Mouse (Mus musculus) limb, embryonic 10.5 days (tissue): ENCODE measurements at regions not wholly inside any gene's neighbourhood (a gene's known extent, or its start where the extent isn't known, plus 50 kb on each side); places are given as distances from the start of the nearest gene placed in this dataset.

Source experiments
- DNase-seq: peaks from one replicate; pipeline ENCODE4 v3.0.0-alpha.2; 2017; ENCODE audit warnings: low spot score
- H3K27ac ChIP-seq: fragments of 300-500 bp; sonication (generic); 2 replicates; pipeline ENCODE4 v1.5.1; 2016; ENCODE audit warnings: mild to moderate bottlenecking
- H3K27me3 ChIP-seq: fragments of 300-500 bp; sonication (generic); 2 replicates; pipeline ENCODE4 v1.6.1; 2016; ENCODE audit warnings: low read depth, mild to moderate bottlenecking; ENCODE audit not compliant: poor library complexity, severe bottlenecking
- H3K36me3 ChIP-seq: fragments of 300-500 bp; sonication (generic); 2 replicates; pipeline ENCODE4 v1.6.1; 2016; ENCODE audit warnings: mild to moderate bottlenecking, moderate library complexity
- H3K4me1 ChIP-seq: fragments of 300-500 bp; sonication (generic); 2 replicates; pipeline ENCODE4 v1.6.1; 2016
- H3K4me3 ChIP-seq: fragments of 300-500 bp; sonication (generic); 2 replicates; pipeline ENCODE4 v1.5.1; 2016; ENCODE audit warnings: mild to moderate bottlenecking, moderate library complexity
- H3K9me3 ChIP-seq: fragments of 300-500 bp; sonication (generic); replicated peaks from 2 replicates; pipeline ENCODE4 v1.6.1; 2016; ENCODE audit warnings: mild to moderate bottlenecking
- WGBS: fragments of 180-500 bp; shearing (Covaris S2); methylation state at CpG from one replicate; pipeline ENCODE4 v1.1.7; 2016; 5-methylcytosine and 5-hydroxymethylcytosine counted together

DNA sequence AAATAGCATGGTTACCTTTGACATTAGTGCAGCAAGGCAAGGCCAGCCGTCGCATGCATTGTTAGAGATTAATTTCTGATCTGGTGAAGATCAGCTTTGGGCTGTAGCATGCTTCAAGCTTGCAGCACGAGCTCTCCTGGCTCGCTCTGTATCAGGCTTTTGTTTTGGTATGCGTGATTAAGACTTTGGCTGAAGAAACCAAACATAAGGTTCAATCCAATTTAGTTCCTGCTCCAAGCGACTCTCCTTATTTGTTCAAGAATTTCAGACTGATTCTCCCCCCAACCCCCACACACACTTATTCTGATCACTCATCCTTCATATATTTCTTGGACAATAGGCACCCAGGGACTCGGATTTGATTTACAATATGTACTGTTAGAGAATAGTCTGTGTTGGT, 118.0 kb upstream of the Gm5148 start:
- no peaks in the 10 kb centered on the region for H3K36me3 ChIP-seq

DNA sequence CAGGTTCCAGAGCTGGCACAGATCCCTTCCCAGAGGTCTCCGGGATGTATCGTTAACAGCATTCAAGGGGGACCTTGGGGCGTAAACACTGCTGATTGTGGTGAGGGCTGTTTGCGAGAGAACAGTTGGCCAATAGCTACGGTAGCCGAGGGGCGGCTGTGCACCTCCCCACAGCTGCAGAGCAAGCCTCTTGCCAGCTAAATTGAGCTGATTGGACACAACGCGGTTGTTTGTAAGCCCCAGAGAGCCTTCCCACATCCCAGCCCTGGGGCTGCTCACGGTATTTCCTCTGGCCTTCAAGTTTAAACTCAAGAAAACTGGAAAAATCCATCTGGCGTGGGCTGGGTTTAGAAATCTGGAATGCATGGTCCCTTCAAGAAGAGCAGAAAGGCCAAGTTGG, 114.6 kb upstream of the Gm5148 start:
- Histone ChIP-seq H3K27ac (peak overlapping the region; percentile 34; the same call in 1 of the 2 replicates), H3K9me3 (no peaks in the 10 kb centered on the region), H3K4me3 (no peak overlapping the region), H3K27me3 (no peaks in the 10 kb centered on the region), H3K36me3 (no peaks in the 10 kb centered on the region), H3K4me1 (peaks cover 7% of the 10 kb centered on the region; the same call in 1 of the 2 replicates)
- WGBS = 81% methylated on average over 11 of the region's 11 CpGs
- DNase-seq = no peak

More for the DNA sequence above, 118.0 kb upstream of the Gm5148 start:
- WGBS = 91% methylated on average over 7 of the region's 7 CpGs
- H3K27me3 ChIP-seq = no peaks in the 10 kb centered on the region
- no peak overlapping the region for H3K4me3 ChIP-seq
- H3K27ac ChIP-seq = no peak overlapping the region
- H3K9me3 ChIP-seq = no peaks in the 10 kb centered on the region
- H3K4me1 ChIP-seq = peaks cover 19% of the 10 kb centered on the region
- DNase-seq = no peak

DNA sequence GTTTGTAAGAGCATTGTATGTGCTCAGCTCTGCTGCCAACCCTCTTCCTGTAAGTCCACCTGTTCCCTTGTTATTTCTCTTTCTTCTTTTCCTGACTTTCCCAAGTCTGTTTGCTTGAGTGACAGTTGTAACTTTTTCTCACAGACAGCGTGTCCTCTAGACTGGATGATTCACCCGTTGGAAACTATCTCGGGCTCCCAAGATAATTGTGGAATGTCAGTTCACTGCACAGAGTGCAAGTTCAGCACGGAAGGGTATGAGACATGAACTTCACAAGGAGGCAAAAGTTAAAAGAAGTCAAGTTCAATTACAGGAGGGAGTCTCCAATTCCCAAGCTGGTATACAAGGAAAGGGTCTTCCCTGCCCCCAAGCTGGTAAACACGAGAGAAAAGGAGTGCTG, 112.5 kb upstream of the Gm5148 start:
- peaks cover 7% of the 10 kb centered on the region; the same call in 1 of the 2 replicates for H3K4me1 ChIP-seq
- H3K4me3 ChIP-seq = no peak overlapping the region
- H3K27ac ChIP-seq = no peak overlapping the region
- no peaks in the 10 kb centered on the region for H3K36me3 ChIP-seq
- no peaks in the 10 kb centered on the region for H3K9me3 ChIP-seq
- no peak for DNase-seq
- H3K27me3 ChIP-seq = no peaks in the 10 kb centered on the region
- WGBS = 84% methylated on average over 5 of the region's 5 CpGs

DNA sequence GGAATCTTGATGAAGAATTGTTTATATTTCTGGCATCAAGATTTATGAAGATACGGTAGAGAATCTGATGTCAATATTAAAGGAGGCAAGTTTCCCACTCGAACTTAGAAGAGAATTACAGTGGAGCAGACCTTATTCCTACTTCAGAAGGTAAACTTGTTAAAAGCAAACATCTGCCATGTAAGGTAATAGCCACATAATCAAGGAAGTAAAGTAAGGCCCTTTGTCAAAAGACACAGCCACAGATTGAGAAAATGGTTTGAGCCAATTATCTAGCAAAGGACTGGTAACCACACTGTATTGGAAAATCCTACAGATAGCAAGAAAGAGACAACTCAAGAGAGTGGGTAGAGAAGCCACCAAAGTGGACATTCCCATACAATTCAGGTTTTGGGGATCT, 111.4 kb upstream of the Gm5148 start:
- Histone ChIP-seq H3K9me3 (no peaks in the 10 kb centered on the region), H3K4me3 (no peak overlapping the region), H3K36me3 (no peaks in the 10 kb centered on the region), H3K27me3 (no peaks in the 10 kb centered on the region), H3K4me1 (peaks cover 7% of the 10 kb centered on the region; the same call in 1 of the 2 replicates), H3K27ac (no peak overlapping the region)
- no peak for DNase-seq
- WGBS = 94% methylated on average over 2 of the region's 2 CpGs

DNA sequence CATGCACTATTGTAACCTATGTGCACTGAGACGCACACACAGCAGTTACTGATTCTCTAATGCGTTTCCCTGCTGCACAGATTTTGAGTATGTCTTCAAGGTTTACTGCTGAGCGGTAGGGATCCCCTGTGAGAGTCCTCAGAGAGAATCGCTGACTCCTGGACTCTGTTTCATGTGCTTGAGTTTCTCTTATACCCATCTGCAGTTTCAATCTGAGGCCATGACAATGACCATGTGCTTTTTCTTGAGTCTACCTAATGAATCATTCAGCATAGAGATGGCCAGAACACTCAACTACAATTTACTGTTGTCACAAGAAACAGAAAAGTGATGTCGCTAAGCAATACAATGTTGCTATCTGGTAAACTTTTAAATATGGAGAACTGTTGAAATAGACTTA, 110.8 kb upstream of the Gm5148 start:
- Histone ChIP-seq H3K4me3 (no peak overlapping the region), H3K27ac (no peak overlapping the region), H3K27me3 (no peaks in the 10 kb centered on the region), H3K36me3 (no peaks in the 10 kb centered on the region), H3K4me1 (peaks cover 7% of the 10 kb centered on the region; the same call in 1 of the 2 replicates), H3K9me3 (no peaks in the 10 kb centered on the region)
- 90% methylated on average over 5 of the region's 5 CpGs for WGBS
- no peak for DNase-seq

DNA sequence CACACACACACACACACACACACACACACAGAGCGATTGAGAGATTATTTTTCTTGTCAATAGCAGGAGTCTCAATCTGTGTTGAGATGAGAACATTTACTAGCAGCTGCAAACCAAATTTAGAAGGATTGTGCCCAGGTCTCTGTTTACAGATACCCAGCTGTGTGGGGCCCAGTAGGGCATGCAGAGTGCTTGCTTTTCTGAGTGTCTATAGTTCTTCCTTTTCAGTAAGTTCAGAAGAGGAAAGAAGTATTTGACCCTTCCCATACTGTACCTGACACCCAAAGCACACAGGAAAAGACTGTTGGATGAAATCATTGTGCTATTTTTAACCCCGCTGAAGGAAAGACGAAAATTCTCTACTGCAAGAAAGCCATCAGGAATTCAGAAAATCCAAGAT, 110.3 kb upstream of the Gm5148 start:
- no peak overlapping the region for H3K27ac ChIP-seq
- H3K4me1 ChIP-seq = peaks cover 7% of the 10 kb centered on the region; the same call in 1 of the 2 replicates
- H3K4me3 ChIP-seq = no peak overlapping the region
- H3K27me3 ChIP-seq = no peaks in the 10 kb centered on the region
- 90% methylated on average over 3 of the region's 3 CpGs for WGBS
- no peaks in the 10 kb centered on the region for H3K9me3 ChIP-seq
- H3K36me3 ChIP-seq = no peaks in the 10 kb centered on the region
- DNase-seq = no peak

DNA sequence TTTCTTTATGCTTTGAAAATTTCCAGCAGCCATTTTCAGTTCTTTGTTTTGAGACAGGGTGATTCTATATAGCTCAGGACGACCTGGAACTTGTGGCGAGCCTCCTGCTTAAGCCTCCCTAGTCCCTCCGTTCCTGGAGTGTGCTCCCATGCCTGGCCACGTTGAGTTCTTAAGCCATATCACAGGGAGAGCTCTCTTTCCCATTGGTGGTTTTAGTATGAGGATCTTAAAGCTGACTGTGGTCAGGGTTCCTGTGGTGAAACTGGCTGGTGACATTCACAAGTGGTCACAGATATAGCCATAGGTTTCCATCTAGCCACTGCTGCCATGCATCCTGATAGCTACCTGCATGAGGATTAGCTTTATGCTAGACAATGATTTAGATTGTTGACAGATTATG, 109.1 kb upstream of the Gm5148 start:
- no peaks in the 10 kb centered on the region for H3K9me3 ChIP-seq
- no peaks in the 10 kb centered on the region for H3K27me3 ChIP-seq
- DNase-seq = no peak
- H3K4me3 ChIP-seq = no peak overlapping the region
- H3K36me3 ChIP-seq = no peaks in the 10 kb centered on the region
- WGBS = 81% methylated on average over 4 of the region's 4 CpGs
- peaks cover 2% of the 10 kb centered on the region; the same call in 1 of the 2 replicates for H3K4me1 ChIP-seq
- H3K27ac ChIP-seq = no peak overlapping the region

DNA sequence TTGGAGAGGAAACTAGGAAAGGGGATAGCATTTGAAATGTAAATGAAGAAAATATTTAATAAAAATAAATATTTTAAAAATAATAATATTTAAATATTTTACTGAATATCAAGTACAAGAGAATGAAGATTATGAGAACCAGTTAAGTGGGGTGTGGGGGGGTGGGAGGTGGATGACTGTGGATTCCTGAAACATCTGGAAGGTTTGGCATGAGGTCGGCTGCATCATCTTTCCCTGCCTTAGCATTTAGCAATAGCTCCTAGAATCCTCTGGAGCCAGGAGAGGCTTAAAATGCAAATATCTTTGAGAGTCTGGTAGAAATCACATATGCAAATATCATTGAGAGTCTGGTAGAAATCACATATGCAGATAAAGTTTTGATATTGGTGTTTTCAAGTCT, 103.3 kb upstream of the Gm5148 start:
- Histone ChIP-seq H3K4me1 (no peaks in the 10 kb centered on the region), H3K27ac (no peak overlapping the region), H3K4me3 (no peak overlapping the region), H3K27me3 (no peaks in the 10 kb centered on the region), H3K36me3 (no peaks in the 10 kb centered on the region), H3K9me3 (no peaks in the 10 kb centered on the region)
- WGBS = 69% methylated on average over 1 of the region's 1 CpGs
- DNase-seq = no peak

DNA sequence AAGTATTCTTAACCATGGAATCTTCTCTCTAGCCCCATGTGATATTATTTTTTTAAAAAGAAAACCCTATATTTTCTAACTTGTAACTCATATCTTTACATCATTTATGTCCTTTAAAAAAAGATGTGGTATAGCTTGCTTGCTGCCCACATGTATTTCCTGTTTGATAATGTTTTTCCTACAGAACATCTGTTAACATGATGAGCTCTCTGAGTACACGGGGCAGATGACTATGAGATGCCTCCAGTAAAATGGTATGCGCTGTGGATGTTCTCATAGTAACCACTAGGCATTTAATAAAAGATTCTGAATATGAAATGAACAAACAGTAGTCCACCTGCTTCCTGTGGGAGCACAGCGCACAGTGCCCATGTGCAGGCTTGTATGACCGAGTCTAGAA, 101.3 kb upstream of the Gm5148 start:
- Histone ChIP-seq H3K4me3 (no peak overlapping the region), H3K36me3 (no peaks in the 10 kb centered on the region), H3K27ac (no peak overlapping the region), H3K27me3 (no peaks in the 10 kb centered on the region), H3K4me1 (no peaks in the 10 kb centered on the region), H3K9me3 (no peaks in the 10 kb centered on the region)
- no peak for DNase-seq
- 98% methylated on average over 4 of the region's 4 CpGs for WGBS

DNA sequence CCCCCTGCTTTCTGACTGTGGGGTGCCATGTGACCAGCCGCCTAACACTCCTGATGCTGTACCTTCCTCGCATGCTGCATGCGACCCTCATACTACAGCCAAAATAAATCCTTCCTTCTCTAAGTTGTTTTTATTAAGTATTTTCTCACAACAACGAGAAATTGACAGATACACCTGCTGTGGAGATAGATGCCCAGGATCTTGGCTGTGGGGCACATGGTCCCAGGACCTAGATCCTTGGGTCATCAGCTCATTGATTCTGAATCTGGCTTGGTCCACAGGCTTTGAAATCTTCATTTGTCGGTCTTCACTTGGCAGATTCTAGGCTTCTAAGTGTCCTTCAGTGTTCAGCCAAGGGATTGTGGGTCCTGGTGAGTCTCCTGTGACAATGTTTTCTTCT, 100.4 kb upstream of the Gm5148 start:
- no peak for DNase-seq

DNA sequence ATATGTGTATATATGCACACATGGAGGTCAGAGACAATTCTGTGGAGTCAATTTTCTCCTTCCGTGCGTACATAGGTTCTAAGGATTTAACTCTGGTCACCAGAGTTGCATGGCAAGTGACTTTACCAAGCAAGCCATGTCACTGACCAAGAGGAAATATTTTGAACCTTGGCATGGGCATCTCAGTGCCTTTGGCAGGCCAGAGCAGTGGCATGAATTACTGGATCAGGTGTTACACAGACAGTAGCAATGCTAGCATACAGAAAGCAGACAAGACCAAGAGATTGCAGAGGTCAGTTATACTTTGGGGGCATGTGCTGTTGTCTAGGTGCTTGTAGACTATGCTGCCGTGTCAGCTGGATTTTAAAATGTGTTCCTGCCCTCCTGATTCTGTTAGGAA, 95.2 kb upstream of the Gm5148 start:
- peaks cover 15% of the 10 kb centered on the region for H3K4me1 ChIP-seq
- H3K9me3 ChIP-seq = no peaks in the 10 kb centered on the region
- 89% methylated on average over 3 of the region's 3 CpGs for WGBS
- no peaks in the 10 kb centered on the region for H3K27me3 ChIP-seq
- no peak overlapping the region for H3K4me3 ChIP-seq
- H3K36me3 ChIP-seq = no peaks in the 10 kb centered on the region
- no peak overlapping the region for H3K27ac ChIP-seq
- DNase-seq = no peak

More for the DNA sequence above, 100.4 kb upstream of the Gm5148 start:
- Histone ChIP-seq H3K4me3 (no peak overlapping the region), H3K9me3 (no peaks in the 10 kb centered on the region), H3K27me3 (no peaks in the 10 kb centered on the region), H3K36me3 (no peaks in the 10 kb centered on the region), H3K27ac (no peak overlapping the region), H3K4me1 (peaks cover 4% of the 10 kb centered on the region; the same call in 1 of the 2 replicates)
- 94% methylated on average over 5 of the region's 5 CpGs for WGBS

DNA sequence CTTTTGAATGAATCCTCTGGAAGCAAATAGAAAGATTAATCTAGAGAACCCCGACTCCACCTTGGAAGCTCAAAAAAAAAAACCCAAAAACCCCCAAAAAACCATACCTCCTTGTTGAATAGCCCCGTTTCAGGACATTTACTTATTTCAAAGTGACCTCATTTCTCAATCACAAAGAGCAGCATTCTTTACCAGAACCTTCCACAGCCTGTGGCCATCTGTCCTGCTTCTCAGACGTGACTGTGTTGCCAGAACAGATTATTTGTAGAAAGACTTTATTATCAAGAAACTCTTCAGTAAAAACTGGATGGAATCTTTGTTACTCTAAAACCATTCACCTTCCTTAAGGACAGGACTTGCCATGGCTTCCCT, 93.1 kb upstream of the Gm5148 start:
- WGBS = 85% methylated on average over 3 of the region's 3 CpGs
- Histone ChIP-seq H3K9me3 (no peaks in the 10 kb centered on the region), H3K36me3 (no peaks in the 10 kb centered on the region), H3K4me3 (no peak overlapping the region), H3K27me3 (no peaks in the 10 kb centered on the region), H3K27ac (no peak overlapping the region; the same call in 1 of the 2 replicates), H3K4me1 (peaks cover 15% of the 10 kb centered on the region)
- DNase-seq = no peak

DNA sequence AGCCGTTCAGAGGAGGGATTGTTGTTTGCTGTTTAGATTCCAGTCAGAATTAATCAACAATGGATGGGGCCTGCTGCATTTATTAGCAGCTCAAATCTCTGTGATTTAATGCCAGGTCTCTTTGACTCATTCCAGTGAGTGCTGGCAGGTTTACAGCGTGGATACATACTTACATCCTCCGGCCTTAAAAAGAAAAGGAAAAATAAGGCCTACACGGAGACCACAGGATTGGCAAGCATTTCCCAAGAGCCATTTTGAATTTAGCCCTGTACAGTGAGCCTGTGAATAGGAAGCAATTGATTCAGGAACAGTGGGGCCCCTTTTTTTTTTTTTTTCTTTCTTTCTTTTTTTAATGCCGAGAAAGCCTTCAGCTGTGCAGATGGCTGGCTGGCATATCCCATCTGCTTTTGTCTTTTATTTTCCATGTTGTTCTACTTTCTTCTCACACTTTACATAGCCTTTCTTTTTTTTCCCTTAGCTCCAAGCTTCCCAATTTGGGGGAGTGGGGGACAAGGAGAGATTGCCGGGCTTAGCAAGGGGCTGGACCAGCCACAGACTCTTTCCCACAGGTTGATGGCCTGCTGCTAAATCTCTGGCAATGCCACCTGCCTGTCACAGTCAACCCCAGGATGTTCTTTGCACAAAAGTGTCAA, 92.6 kb upstream of the Gm5148 start:
- H3K4me3 ChIP-seq = no peak overlapping the region
- no peak for DNase-seq
- H3K27me3 ChIP-seq = no peaks in the 10 kb centered on the region
- no peaks in the 10 kb centered on the region for H3K9me3 ChIP-seq
- H3K27ac ChIP-seq = peak overlapping the region; percentile 16; the same call in 1 of the 2 replicates
- WGBS = 50% methylated on average over 6 of the region's 6 CpGs
- H3K4me1 ChIP-seq = peaks cover 15% of the 10 kb centered on the region
- no peaks in the 10 kb centered on the region for H3K36me3 ChIP-seq

DNA sequence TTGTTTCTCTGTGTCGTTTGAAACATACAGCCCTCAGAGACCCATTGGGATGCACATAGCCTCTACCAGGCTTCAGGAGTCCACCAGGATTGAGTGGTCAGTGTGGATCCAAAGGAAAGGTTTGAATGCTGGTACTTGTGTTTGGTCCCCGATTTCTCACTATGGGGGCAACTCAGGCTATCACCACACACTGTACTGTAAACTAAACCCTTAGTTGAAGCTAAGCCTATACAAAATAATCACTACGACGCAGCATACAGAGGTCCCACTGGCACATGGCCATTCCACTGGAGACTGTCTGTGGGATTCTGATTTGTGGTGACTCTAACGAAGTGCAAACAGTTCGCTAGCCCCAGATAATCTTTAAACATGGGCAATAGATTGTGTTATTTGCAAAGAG, 91.5 kb upstream of the Gm5148 start:
- Histone ChIP-seq H3K9me3 (no peaks in the 10 kb centered on the region), H3K27ac (no peak overlapping the region), H3K4me3 (no peak overlapping the region), H3K36me3 (no peaks in the 10 kb centered on the region), H3K27me3 (no peaks in the 10 kb centered on the region), H3K4me1 (peaks cover 15% of the 10 kb centered on the region)
- 93% methylated on average over 6 of the region's 6 CpGs for whole genome bisulfite sequencing
- no peak for DNase-seq
